Mouse (Mus musculus): ENCODE measurements around the gene Nfya.
"Not testable (repeated sequence)": the region's sequence is repeated elsewhere in the genome, so short reads cannot be mapped to it uniquely, and the experiment has no call there.

Gene Nfya

GRCm38 (mm10) chr17:48388666-48389065 is 21.0 kb downstream of the Nfya start:
- no peak for DNase-seq

DNA sequence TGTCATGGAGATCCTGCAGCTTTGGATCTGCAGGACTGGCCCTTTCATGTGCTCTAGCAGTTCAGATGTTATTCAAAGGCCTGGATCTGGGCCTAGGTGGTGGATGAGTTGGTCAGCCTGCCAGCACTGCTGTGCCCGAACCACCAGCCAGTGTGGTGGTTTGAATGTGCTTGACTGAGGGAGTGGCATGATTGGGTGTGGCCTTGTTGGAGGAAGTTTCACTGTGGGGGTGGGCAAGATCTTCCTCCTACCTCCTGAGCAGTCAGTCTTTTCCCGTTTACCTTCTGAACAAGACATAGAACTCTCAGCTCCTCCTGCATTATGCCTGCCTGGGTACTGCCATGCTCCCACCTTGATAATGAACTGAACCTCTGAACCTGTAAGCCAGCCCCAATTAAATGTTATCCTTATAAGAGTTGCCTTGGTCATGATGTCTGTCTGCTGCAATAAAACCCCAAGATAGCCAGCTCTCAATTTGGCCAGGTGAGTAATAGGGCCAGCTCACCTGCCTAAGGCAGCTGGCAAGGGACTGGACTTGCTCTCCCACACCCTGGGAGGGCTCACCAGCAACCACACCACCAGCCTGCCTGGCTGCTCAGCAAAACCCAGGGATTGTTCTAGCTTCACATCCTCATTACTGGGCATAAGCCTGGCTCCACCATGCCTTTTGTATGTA is 23.8 kb downstream of the Nfya start:
- DNase-seq, result no peak

- no peak for DNase-seq
Observed at GRCm38 (mm10) chr17:48379050-48379449, 30.7 kb downstream of the Nfya start.

GRCm38 (mm10) chr17:48376102-48376501 is 33.6 kb downstream of the Nfya start:
- DNase-seq, result no peak

DNA sequence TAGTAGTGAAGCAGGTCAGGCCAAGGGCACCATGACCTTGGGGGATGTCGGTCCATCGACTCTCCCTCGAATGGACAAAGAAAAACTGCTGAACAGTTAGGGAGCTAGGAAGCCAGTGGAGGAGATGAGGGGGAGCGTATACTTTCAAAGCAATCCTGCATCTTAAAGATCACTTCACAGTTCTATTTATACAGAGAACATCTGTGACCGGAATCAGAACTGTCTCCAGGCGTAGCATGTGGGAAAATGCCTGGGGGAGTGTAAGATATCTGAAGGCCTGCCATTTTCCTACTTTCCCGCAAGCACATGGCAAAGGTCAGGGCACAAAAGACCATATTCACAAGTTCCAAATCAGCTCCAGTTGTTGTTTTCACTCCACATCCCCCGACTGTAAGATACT is 36.7 kb downstream of the Nfya start:
- no peak for DNase-seq

- DNase-seq, result no peak
Observed at GRCm38 (mm10) chr17:48371621-48372020, 38.1 kb downstream of the Nfya start.

- DNase-seq, result no peak
Observed at GRCm38 (mm10) chr17:48366806-48367205, 42.9 kb downstream of the Nfya start.

DNA sequence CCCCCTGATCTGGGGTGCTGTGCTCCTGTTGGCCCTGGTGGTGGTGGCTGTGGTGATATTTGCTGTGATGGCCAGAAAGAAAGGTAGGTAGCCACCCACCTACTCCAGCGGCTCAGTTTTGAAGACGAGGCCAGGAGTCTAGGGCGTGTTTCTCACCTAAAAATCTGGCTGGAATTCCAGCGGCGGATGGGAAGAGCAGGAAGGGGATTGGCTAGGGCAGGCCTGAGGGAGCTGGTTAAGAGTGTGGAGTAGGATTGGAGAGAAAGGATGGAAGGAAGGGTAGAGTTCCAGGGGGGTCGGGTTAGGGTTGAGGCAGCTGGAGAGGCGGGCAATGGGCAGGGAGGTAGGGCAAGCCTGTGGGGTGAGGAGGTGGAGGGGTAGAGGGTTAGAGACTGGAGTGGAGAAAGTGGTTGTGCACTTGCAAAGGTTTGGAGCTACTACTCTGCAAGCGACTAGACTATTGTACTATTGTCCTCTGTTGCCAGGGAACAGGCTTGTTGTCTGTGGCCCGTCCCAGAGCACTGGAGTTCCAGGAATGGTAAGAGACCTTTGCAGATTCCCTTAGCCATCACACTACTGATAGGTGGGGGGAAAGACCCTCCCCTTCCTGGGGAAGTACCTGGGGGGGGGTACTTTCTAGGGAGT is 44.1 kb downstream of the Nfya start:
- no peak for DNase-seq

GRCm38 (mm10) chr17:48363421-48363965 is 46.2 kb downstream of the Nfya start:
- no peak for DNase-seq

DNA sequence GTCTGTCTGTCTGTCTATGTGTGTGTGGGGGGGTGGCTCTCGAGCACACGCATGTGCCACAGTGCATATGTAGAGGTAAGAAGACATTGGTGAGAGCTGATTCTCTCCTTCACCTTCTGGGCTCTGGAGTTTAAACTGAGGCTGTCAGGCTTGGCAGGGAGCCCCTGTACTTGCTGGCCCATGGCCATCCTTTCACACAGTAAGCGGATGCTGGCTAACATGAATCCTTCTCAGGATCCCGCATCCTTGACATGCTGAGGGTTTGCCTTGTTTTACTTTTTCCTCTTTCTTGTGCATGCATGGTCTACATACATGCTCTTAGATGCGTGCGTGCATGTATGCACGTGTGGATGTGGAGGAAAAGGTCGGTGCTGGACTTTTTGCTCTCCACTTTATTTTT is 46.7 kb downstream of the Nfya start:
- DNase-seq, result peak; percentile 73

DNA sequence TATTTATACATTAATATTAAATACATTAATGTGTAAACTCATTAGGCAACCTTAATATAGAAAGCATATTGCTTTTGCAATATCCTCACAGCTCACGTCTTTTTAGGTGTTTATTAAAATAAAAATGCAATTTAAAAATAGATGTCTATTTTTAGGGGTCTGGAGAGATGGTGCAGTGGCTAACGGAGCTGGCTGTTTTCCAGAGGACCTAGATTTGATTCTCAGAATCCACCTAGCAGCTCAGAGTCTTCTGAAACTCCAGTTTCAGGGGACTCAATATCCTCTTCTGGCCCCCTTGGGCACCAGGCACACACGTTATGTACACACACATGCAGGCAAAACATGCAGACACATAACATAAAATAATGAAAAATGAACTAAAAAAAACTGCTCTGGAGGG is 47.4 kb downstream of the Nfya start:
- DNase-seq, result no peak

DNA sequence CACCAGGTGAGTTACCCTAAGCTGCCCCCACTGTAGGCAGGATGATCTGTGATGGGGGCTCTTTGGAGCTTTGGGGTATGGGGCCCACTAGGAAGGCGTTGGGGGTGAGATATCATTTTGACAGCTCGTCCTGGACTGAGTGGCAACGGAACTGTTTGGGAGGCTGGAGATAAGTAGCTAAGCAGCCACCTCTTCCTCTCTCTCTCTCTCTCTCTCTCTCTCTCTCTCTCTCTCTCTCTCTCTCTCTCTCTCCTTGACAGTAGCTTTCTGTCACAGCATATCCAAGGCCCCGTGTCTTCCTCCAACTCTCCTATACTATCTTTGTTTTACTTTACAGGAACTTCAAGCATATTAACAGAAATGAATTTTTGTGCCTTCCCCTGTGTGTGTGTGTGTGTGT is 49.2 kb downstream of the Nfya start:
- DNase-seq, result no peak

DNA sequence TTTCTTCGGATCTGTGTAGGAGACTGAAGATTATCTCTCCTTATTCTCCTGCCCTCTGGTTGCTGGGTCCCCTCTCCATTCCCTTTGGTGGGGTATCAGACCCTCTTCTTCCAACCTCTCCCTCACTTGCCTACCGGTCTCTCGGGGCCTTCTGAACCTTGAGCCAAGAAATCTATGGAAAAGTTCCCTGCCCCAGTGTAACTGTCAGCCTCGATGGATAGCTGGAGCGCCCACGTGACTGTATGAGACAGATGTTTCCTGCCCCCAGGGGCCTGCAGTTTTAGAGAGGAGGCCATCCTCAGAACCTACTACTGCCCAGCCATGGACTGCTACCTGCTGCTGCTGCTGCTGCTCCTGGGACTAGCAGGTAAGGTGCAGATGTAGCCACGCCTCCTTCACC is 50.1 kb downstream of the Nfya start, which contains the start of gene Treml1:
TSS of gene Treml1 (plus strand) at position 301 of the 400 bp plus-strand sequence.
- no peak for DNase-seq

GRCm38 (mm10) chr17:48357892-48358291 is 51.8 kb downstream of the Nfya start:
- no peak for DNase-seq

- DNase-seq, result no peak
Observed at GRCm38 (mm10) chr17:48355822-48356221, 53.9 kb downstream of the Nfya start.

DNA sequence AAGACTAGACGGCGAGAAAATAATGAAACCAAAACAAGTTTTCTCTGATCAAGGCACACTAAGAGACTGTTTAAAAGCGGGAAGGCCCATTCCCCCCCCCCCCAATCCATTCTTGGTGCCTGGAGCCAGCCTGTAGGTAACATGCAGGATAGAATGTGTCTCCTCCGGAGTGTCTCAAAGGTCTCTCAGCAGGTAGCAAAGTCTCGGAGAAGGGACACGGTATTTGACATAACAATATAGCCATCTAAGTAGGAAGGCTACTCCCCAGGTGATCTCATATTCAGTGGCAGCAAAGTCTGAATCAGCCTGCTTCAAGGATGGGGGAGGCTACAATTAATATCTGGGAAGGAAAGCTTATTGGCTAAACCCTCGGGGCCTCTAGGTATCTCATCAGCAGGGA is 56.7 kb downstream of the Nfya start:
- not testable (repeated sequence) for DNase-seq

- no peak for DNase-seq
Observed at GRCm38 (mm10) chr17:48350681-48351193, 59.0 kb downstream of the Nfya start.

- DNase-seq, result no peak
Observed at GRCm38 (mm10) chr17:48347287-48347686, 62.4 kb downstream of the Nfya start.

DNA sequence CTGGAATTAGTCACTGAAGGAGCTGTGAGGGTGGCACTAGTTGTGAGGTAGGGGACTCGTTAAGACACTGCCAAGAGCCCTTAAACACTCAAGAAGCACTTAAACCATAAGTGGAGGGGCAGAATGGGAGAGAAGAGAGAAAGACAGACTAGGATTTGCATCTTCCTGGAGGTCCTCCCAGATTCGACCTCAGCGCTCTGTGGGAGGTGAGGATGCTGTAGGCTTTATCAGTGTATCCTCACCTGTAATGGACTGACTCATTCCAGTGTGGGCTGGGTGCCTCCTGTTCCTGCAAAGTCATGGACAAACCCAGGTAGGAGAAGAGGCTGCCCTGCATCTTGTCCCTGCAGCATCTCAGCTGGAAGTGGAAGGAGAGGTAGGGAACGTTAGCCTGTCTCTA is 62.9 kb downstream of the Nfya start:
- DNase-seq, result no peak

- no peak for DNase-seq
Observed at GRCm38 (mm10) chr17:48346231-48346630, 63.5 kb downstream of the Nfya start, which contains the start of gene Trem2. Gene Trem2, plus strand, starts transcription at chr17:48346401.

GRCm38 (mm10) chr17:48345824-48346223 is 63.9 kb downstream of the Nfya start:
- no peak for DNase-seq

DNA sequence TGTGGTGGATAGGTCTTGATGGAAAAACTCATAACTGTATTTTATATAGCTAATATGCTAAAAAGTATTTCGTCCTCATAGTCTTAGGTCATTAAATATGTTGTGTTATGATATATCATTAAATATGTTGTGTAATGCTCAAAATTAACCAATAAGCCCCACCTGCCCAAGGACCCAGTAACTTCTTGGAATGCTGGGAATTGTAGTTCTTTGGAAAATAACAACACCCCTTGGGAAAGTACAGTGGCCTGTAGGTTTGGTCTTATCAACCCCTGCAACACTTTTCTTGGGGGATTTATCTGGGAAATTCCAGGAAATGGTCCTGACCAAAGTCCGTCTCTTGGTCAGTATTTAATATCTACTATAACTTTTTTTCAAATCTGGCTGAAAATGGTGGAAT is 66.6 kb downstream of the Nfya start:
- DNase-seq, result no peak

DNA sequence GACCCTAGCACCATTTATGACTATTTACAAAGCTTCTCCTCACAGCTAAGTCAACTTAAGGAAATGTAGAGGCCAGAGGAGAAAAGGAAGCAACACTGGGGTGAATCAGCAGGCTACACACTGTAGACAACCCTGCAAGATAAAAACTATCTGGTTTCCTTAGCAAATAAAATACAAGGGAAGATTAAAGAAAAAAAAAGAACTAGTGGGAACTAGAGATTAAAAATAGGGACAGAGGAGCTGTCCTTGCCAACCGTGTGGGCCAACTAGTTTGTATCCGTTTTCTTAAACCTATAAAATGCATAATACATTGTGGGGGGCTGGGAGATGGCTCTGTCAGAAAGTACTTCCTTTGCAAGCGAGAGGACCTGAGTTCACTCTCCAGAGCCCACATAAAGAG is 67.8 kb downstream of the Nfya start:
- DNase-seq, result no peak

- DNase-seq, result no peak
Observed at GRCm38 (mm10) chr17:48340267-48340666, 69.4 kb downstream of the Nfya start.
